Mouse (Mus musculus): ENCODE results near the gene Lsamp.

Gene Lsamp

GRCm38 (mm10) chr16:42190114-42191045, 2206.2 kb downstream of the Lsamp start:
- peak; percentile 75 for DNase-seq (ENCODE audit: low spot score)
